Mouse (Mus musculus) adrenal gland, postnatal 36 days (tissue): ENCODE results near the gene Syt12. TPM values are rescaled to one million over a fixed set of nuclear protein-coding genes. Genes with fewer than 3 reads are reported as not detected.

Experiments
- DNase-seq, 2 experiments: peaks; one replicate each; pipeline ENCODE4 v3.0.0; 2021; ENCODE audit warnings: mixed read lengths in 1 of 2
- total RNA-seq, 2 experiments: library from RNA; stranded (reverse); gene quantifications; 2 replicates each; pipeline ENCODE4 v1.2.3; 2021

Gene Syt12
- total RNA-seq, 2 experiments from 2014 or later, result 66.1 to 69.9 TPM

GRCm38 (mm10) chr19:4447445-4447844, 29.8 kb downstream of the Syt12 start:
- no peak for DNase-seq

- no peak for DNase-seq
These were observed 30.4 kb downstream of the Syt12 start for GRCm38 (mm10) chr19:4446661-4447420.

DNA sequence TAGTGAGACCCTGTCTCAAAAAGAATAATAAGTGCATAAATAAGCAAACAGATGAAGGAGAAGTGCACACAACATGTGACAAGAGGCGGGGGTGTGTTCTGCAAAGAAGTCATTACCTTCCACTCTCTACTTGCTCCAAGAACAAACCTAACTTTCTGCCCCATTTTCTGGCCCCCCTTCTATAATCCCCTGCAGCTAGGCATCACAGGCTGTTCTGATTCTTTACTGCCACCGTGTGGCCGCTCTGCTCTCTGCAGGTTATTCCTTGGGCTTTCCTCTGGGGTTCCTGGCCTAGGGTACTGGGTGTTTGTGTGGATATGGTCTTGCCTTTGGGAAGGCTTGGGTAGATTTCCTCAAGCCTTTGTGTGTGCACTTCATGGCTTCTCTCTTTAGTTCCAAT, 34.8 kb downstream of the Syt12 start:
- peak; percentile 79 to 83 for DNase-seq

DNA sequence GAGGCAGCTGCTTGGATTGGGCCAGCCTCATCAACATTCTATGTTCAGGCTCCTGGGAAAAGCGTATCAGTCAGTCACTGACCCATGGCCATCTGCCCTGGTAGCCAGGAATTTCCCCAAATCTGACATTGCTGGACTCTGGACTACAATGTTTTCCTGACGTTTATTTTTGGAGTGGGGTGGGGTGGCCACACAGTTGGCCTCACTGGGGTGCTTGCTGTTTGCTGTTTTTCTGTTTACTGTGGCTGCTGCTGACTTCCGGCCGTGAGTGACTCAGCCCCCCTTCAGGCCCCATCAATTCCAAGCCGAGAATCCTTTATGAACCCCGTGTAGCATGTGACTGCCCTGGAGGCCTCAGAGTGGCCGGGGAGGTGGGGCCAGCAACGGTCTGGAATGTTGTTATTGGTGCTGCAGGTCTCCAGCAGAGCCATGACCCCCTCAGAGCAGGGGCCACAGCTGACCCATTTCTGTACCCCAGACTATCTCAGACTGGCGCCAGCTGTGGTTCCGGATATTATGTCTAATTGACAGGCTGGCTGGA, 35.6 kb downstream of the Syt12 start:
- peak; percentile 32 to 58 for DNase-seq

DNA sequence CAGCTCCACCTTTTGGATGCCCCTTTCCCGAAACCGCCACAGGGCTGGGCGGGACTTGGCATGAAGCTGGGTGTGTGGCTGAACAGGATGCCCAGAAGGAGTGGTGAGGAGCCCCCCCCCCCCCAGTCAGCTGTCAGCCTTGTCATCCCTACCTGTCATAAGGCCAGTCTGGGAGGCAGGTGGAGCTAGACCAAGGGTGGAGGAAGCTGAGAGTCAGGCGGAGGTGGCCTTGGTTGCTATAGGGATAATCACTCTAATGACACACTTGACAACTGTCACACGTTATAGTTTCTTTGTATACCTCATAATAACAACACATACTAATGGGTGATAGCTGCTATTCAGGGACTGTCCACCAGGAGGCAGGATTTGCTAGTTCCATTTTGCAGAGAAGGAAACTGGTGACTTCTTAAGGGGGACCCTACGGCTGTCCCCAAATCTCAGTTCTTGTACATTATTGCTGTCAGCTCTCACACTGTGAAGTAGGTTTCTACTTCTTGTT, 36.1 kb downstream of the Syt12 start:
- peak; percentile 51 to 60 for DNase-seq

- DNase-seq, result peak; percentile 76 to 84
These were observed 37.0 kb downstream of the Syt12 start for GRCm38 (mm10) chr19:4440222-4440621.

- DNase-seq, result peak; percentile 86 to 92
These were observed 38.0 kb downstream of the Syt12 start, which contains the start of gene Rhod for GRCm38 (mm10) chr19:4439161-4439801. Gene Rhod (minus strand): TSS chr19:4439432.

DNA sequence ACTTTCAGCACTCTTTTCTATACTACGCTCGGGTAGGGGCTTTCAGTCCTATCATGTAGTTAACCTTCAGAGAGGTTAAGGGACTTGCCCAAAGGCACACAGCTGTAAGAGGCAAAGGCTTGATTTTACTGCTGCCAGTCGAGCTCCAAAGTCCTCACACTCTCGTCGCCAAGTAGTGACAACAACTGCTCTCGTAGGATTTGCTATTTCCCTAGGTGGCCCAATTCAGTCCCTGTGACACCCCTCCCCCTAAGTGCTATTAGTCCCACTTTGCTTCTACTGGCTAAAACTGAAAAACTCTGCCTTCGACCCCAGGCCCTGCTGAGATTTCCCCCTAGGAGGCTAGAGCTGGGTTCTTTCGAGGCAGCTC, 38.5 kb downstream of the Syt12 start:
- DNase-seq, result no peak

GRCm38 (mm10) chr19:4437886-4438285, 39.4 kb downstream of the Syt12 start:
- DNase-seq, result no peak

DNA sequence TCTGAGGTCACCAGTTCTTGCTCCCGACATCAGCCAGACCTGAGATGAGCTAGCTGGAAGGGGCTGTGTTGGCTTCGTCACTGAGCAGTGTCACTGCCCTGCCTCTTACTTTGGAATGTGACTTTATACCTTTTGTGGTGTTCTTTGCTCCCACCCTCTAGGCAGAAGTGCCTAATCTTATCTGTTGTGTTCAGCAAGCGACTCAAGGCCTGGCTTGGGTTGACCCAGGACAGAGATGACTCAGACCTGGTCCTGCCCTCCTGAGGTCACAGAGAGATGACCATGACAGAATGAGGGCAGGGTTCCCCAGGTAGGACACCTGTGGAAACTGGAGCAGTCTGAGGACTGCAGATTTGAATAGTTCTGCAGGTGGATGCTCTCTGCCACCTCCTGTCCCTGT, 41.0 kb downstream of the Syt12 start:
- DNase-seq, result peak in 1 of 2 experiments; percentile 51

DNA sequence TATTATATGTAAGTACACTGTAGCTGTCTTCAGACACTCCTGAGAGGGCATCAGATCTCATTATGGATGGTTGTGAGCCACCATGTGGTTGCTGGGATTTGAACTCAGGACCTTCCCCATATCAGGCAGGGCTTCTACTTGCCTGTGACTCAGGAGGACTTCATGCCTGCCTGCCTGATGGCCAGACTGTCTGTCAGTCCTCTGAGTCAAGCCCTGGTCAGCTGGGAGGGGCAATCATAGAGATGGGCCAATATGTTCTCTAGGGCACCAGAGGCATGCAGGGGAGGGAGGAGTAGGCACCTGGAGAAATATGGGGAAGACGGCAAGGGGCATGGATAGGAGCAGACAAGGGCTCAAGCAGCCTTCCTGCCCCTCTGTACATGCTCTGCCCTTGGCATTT, 42.2 kb downstream of the Syt12 start:
- peak in 1 of 2 experiments; percentile 27 for DNase-seq

DNA sequence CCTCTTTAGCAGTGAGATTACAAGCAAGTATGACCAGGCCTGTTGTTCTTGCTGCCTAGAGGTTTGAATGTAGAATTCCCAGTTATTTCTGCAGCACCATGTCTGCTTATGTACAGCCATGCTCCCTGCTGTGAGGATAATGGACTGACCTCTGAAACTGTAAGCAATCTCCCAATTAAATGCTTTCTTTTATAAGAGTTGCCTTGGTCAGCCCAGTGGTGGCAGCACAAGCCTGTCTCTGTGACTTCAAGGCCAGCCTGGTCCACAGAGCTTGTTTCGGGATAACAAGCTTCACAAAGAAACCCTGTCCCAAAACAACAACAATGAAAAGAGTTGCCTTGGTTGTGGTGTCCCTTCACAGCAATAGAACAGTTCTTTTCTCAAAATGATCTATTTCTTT, 43.5 kb downstream of the Syt12 start:
- DNase-seq, result no peak

GRCm38 (mm10) chr19:4430091-4430620, 47.1 kb downstream of the Syt12 start:
- peak; percentile 53 to 62 for DNase-seq

DNA sequence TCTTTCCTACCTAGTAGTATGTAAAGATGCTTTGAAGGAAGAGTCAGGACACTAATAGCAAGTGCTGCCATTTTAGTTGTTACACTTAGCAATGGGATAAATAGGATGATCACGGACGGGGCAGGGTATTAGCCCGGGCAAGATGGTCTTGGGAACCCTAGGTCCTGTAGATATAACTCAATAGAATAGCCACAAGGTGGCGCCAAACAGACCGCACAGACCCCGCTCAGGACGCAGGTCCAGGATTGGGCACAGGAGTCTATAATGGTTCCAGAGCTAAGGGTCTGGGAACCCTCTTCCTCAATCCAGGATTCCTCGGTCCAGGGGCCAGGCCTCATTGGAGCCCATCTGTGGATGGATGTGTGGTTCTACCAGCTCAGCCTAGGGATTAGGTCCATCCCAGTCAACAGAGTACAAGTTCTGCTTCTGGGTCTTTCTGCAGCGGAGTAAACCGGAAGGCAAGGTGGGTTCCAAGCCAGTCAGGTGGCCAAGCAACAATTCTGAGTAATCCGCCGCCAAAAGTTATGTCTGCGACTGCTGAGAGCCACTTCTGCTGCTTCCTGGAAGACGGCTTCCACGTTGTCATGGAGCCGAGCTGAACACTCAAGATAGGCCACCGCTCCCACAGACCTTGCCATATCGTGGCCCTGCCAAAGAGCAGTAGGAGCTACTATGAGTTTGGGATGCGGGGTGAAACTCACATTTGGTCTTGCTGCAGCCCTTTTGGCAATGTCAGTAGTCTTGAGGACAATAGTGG, 51.5 kb downstream of the Syt12 start:
- DNase-seq, result peak; percentile 35 to 62

- DNase-seq, result no peak
These were observed 54.2 kb downstream of the Syt12 start for GRCm38 (mm10) chr19:4423021-4423420.

DNA sequence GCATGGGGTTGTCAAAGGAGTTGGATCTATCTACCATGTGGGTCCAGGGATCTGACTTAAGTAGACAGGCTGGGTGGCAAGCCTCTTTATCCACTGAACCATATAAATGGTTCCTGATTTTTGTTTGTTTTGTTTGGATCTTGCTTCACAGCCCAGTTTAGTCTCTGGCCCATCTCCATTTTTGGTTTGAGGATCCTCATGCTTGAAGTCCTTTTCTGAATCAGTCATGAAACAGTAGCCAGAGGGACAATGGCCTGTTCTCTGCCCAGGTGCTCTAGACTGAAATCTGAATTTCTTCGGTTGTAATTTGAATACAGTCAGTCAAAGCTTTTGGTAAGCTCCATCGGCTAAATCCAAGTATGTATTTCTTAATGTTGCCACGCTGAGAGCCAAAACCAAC, 54.7 kb downstream of the Syt12 start:
- DNase-seq, result no peak

DNA sequence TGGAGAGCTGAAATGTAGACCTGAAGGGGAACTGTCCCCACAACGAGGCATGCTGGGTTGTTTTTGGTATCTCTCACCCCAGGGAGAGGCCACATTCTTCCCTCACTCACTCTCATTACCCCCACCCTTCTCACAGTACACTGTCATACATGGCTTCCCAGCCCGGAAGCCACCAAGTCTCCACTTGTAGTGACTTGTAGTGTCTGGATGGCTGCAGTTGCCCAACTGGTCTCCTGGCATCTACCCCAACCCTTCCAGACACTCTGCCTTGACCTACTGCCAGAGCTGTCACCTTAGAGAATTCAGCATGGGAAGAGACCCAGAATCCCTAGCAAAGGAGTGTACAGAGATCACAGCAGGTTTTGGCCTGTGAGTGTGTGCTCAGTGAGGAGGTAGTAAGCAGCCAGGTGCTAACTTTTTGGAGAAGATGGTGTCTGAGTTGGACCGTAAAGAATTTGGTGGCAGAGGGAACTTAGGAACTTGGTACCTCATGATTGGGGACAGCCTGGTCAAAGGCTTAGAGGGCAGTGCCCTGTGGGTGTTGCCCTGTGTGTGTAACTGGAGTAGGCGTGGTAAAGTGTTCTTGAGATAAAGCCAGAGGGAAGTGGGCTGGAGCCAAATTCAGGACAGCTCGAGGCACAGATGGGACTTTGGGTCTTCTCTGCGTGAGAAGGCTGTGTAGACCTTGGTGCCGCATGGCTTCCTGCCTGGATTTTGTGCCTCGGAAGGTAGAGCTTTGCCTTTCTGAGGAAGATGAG, 56.9 kb downstream of the Syt12 start:
- DNase-seq, result peak; percentile 11 to 30

GRCm38 (mm10) chr19:4419711-4420110, 57.5 kb downstream of the Syt12 start:
- peak in 1 of 2 experiments; percentile 36 for DNase-seq

GRCm38 (mm10) chr19:4417713-4418112, 59.5 kb downstream of the Syt12 start:
- no peak for DNase-seq

DNA sequence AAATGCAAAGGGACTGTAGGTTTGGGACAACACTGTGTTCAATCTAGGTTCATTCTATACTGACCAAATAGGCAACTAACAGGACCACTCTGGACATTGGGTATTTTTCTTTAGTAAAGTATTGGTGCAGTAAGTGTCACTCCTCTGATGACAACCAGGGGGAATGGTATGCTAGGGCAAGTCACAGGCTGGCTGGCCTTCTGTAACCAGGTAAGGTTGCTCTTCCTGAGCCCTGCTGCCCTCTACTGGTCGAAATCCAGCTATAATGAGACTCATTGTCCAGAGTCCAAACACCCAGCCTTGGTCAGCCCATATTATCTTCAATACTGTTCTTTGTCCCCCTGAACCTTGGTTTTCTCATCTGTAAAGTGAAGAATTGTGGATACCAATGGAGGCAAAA, 60.1 kb downstream of the Syt12 start:
- DNase-seq, result peak; percentile 79 to 88

GRCm38 (mm10) chr19:4414631-4415030, 62.6 kb downstream of the Syt12 start:
- no peak for DNase-seq
